Mouse (Mus musculus) fat pad, adult 2 months (tissue): ENCODE data around the gene Tnfaip2.

Experiments
- DNase-seq: peaks from one replicate; pipeline ENCODE4 v3.0.0-alpha.2; 2011; ENCODE audit warnings: low read depth, low spot score; ENCODE audit errors: extremely low read depth

Tnfaip2 gene

GRCm38 (mm10) chr12:111442309-111443010, at the start of gene Tnfaip2:
Gene Tnfaip2, plus strand, starts transcription at chr12:111442469.
- DNase-seq, result no peak

- DNase-seq, result no peak
These were observed 48.3 kb upstream of the Tnfaip2 start for GRCm38 (mm10) chr12:111394008-111394407.

- DNase-seq, result no peak
These were observed 45.3 kb upstream of the Tnfaip2 start for GRCm38 (mm10) chr12:111396997-111397396.

- no peak for DNase-seq
These were observed 40.6 kb upstream of the Tnfaip2 start for GRCm38 (mm10) chr12:111401454-111402184.

- no peak for DNase-seq
These were observed 37.4 kb upstream of the Tnfaip2 start for GRCm38 (mm10) chr12:111404880-111405279.

- DNase-seq, result no peak
These were observed 35.6 kb upstream of the Tnfaip2 start, which contains the start of gene Lbhd2 for GRCm38 (mm10) chr12:111406622-111407021. Gene Lbhd2, plus strand, starts transcription at chr12:111406809.

GRCm38 (mm10) chr12:111409583-111409982, 32.7 kb upstream of the Tnfaip2 start:
- DNase-seq, result no peak

GRCm38 (mm10) chr12:111411631-111412355, 30.5 kb upstream of the Tnfaip2 start:
- no peak for DNase-seq

- no peak for DNase-seq
These were observed 29.5 kb upstream of the Tnfaip2 start for GRCm38 (mm10) chr12:111412581-111413284.

GRCm38 (mm10) chr12:111413300-111413699, 29.0 kb upstream of the Tnfaip2 start:
- no peak for DNase-seq

- DNase-seq, result no peak
These were observed 25.1 kb upstream of the Tnfaip2 start, which contains the start of gene Exoc3l4 for GRCm38 (mm10) chr12:111416921-111417779. Gene Exoc3l4, plus strand, starts transcription at chr12:111417017.

- DNase-seq, result no peak
These were observed 22.4 kb upstream of the Tnfaip2 start for GRCm38 (mm10) chr12:111419918-111420317.

- DNase-seq, result no peak
These were observed 21.1 kb upstream of the Tnfaip2 start for GRCm38 (mm10) chr12:111420946-111421709.

GRCm38 (mm10) chr12:111422852-111423251, 19.4 kb upstream of the Tnfaip2 start:
- DNase-seq, result no peak

GRCm38 (mm10) chr12:111423570-111424129, 18.6 kb upstream of the Tnfaip2 start:
- DNase-seq, result no peak

- no peak for DNase-seq
These were observed 17.7 kb upstream of the Tnfaip2 start for GRCm38 (mm10) chr12:111424547-111424946.

GRCm38 (mm10) chr12:111425258-111425657, 17.0 kb upstream of the Tnfaip2 start:
- no peak for DNase-seq

GRCm38 (mm10) chr12:111425789-111426460, 16.3 kb upstream of the Tnfaip2 start:
- no peak for DNase-seq
